Mouse (Mus musculus): ENCODE data around the gene 2310039H08Rik. TPM values are rescaled to one million over a fixed set of nuclear protein-coding genes. Genes with fewer than 3 reads are reported as not detected.

Gene 2310039H08Rik
- polyA plus RNA-seq (2012; ENCODE audit: low replicate concordance): 65.1 and 146 TPM in 2 replicates

GRCm38 (mm10) chr17:46772404-46773277 is at the start of gene 2310039H08Rik:
TSS of gene 2310039H08Rik (plus strand) at chr17:46772635.

GRCm38 (mm10) chr17:46728904-46729318 is 43.5 kb upstream of the 2310039H08Rik start, which contains the start of gene Gnmt:
TSS of gene Gnmt (minus strand) at chr17:46729168.

GRCm38 (mm10) chr17:46751794-46752556 is 20.5 kb upstream of the 2310039H08Rik start, which contains the start of gene Cnpy3:
TSS of gene Cnpy3 (minus strand) at chr17:46752214.

GRCm38 (mm10) chr17:46763544-46763943 is 8.9 kb upstream of the 2310039H08Rik start, which contains the start of gene Ptcra:
TSS of gene Ptcra (minus strand) at chr17:46763712.

GRCm38 (mm10) chr17:46782341-46783221 is 10.1 kb downstream of the 2310039H08Rik start, which contains the start of gene Rpl7l1:
TSS of gene Rpl7l1 (minus strand) at chr17:46782672.

Other genes starting within 250 kb of the 2310039H08Rik start
- 13.9 and 26.4 TPM in 2 replicates for gene Cul9, start 226.2 kb upstream of the 2310039H08Rik start, polyA plus RNA-seq (2012; ENCODE audit: low replicate concordance)
- 156 and 269 TPM in 2 replicates for gene Srf, start 216.5 kb upstream of the 2310039H08Rik start, polyA plus RNA-seq (2012; ENCODE audit: low replicate concordance)
- gene Ptk7, start 143.1 kb upstream of the 2310039H08Rik start, polyA plus RNA-seq (2012; ENCODE audit: low replicate concordance): 0.14 and 0.42 TPM in 2 replicates
- 18.7 and 38.4 TPM in 2 replicates for gene Klc4, start 126.6 kb upstream of the 2310039H08Rik start, polyA plus RNA-seq (2012; ENCODE audit: low replicate concordance)
- gene Mrpl2, start 126.4 kb upstream of the 2310039H08Rik start, polyA plus RNA-seq (2012; ENCODE audit: low replicate concordance): 255 and 478 TPM in 2 replicates
- gene Cul7, start 122.3 kb upstream of the 2310039H08Rik start, polyA plus RNA-seq (2012; ENCODE audit: low replicate concordance): 12.2 and 17.3 TPM in 2 replicates
- gene Rrp36, start 98.3 kb upstream of the 2310039H08Rik start, polyA plus RNA-seq (2012; ENCODE audit: low replicate concordance): 23.1 and 32.5 TPM in 2 replicates
- gene Mea1, start 93.8 kb upstream of the 2310039H08Rik start, polyA plus RNA-seq (2012; ENCODE audit: low replicate concordance): 79.8 and 115 TPM in 2 replicates
- 113 and 240 TPM in 2 replicates for gene Klhdc3, start 91.7 kb upstream of the 2310039H08Rik start, polyA plus RNA-seq (2012; ENCODE audit: low replicate concordance)
- 46.9 and 60.4 TPM in 2 replicates for gene Ppp2r5d, start 67.5 kb upstream of the 2310039H08Rik start, polyA plus RNA-seq (2012; ENCODE audit: low replicate concordance)
- gene Pex6, start 61.2 kb upstream of the 2310039H08Rik start, polyA plus RNA-seq (2012; ENCODE audit: low replicate concordance): 42.8 and 56.8 TPM in 2 replicates
- gene Gnmt, start 43.5 kb upstream of the 2310039H08Rik start, polyA plus RNA-seq (2012; ENCODE audit: low replicate concordance): 0.85 and 1.8 TPM in 2 replicates
- gene Cnpy3, start 20.4 kb upstream of the 2310039H08Rik start, polyA plus RNA-seq (2012; ENCODE audit: low replicate concordance): 189 and 315 TPM in 2 replicates
- gene Ptcra, start 8.9 kb upstream of the 2310039H08Rik start, polyA plus RNA-seq (2012; ENCODE audit: low replicate concordance): 0.14 and 0.18 TPM in 2 replicates
- gene Rpl7l1, start 10.0 kb downstream of the 2310039H08Rik start, polyA plus RNA-seq (2012; ENCODE audit: low replicate concordance): 3.3 and 8.9 TPM in 2 replicates
- gene Bicral, start 85.8 kb downstream of the 2310039H08Rik start, polyA plus RNA-seq (2012; ENCODE audit: low replicate concordance): 34.9 and 36.9 TPM in 2 replicates
- gene Tbcc, start 118.0 kb downstream of the 2310039H08Rik start, polyA plus RNA-seq (2012; ENCODE audit: low replicate concordance): 22.4 and 41.4 TPM in 2 replicates
- not detected in 2 replicates for gene Prph2, start 137.8 kb downstream of the 2310039H08Rik start, polyA plus RNA-seq (2012; ENCODE audit: low replicate concordance)
- 14.3 and 17.3 TPM in 2 replicates for gene Ubr2, start 237.9 kb downstream of the 2310039H08Rik start, polyA plus RNA-seq (2012; ENCODE audit: low replicate concordance)